Mouse (Mus musculus): ENCODE results near the gene Gm6509. TPM values are rescaled to one million over a fixed set of nuclear protein-coding genes. Genes with fewer than 3 reads are reported as not detected.

The Gm6509 gene
- polyA plus RNA-seq (2012; rRNA removed): not detected in 2 replicates

DNA sequence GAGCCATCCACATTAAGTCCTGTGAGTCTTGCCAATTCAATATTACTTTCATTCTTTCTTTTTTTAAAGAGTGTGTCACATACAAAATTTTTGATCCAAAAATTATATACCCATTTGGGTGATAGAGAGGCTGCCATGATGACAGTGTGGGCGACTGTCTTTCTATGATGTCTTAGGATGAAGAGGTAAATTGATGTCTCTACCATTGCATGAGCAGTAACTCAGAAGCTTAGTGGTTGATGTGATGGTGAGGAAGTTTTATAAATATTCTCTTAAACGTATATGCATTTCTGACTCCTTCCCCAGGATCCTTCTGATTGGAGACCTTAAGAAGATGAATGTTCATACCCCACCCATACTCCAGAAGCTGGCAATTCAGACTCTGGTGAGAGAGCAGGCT, at the start of gene Gm6509:
TSS of gene Gm6509 (plus strand) at position 301 of the 400 bp plus-strand sequence.

DNA sequence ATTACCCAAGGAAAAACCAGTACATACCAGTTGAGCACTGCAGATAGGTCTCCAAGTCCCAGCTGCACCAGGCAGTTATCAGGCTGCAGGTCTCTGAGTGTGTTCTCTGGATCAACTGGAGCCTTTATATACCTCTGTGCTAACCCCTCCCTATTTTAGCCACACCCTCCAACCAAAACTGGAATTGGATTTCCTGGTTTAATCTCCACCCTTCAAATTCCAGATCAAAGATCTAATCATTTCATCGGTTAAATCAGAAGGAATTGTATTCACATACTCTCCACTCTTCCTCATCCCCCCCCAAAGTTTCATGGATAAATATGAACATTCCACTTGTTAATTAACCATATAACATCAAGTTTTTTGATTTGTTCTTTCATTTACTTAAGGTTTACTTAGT, 7.5 kb upstream of the Gm6509 start, which contains the start of gene Gm3147:
TSS of gene Gm3147 (minus strand) at position 101 of the 400 bp plus-strand sequence.

DNA sequence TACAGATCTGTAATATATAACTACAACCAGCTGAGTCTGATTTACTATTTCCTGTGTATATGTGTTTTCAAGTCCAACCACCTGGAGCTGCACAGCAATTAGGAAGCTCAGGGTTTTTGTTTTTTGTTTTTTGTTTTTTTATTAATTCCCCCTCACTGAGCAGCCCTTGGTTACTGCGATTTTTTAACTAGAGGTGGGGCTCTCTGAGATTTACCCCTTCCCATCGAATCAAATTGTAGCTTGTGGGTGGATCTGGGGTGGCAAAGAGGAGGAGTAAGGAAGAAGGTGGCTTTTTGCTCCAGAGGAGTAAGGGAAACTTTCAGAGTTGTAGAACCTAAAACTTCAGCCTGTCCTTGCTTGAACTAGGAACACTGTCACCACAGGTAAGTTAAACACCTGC, 24.3 kb downstream of the Gm6509 start, which contains the start of gene Gm6205:
TSS of gene Gm6205 (plus strand) at position 301 of the 400 bp plus-strand sequence.

Other genes with a start within 250 kb of the Gm6509 start
- not detected in 2 replicates for gene Gm7682, start 178.2 kb upstream of the Gm6509 start, polyA plus RNA-seq (2012; rRNA removed)
- not detected in 2 replicates for gene Gm3139, start 97.7 kb upstream of the Gm6509 start, polyA plus RNA-seq (2012; rRNA removed)
- gene Gm3147, start 7.6 kb upstream of the Gm6509 start, polyA plus RNA-seq (2012; rRNA removed): not detected in 2 replicates
- gene Gm6205, start 24.4 kb downstream of the Gm6509 start, polyA plus RNA-seq (2012; rRNA removed): not detected in 2 replicates
- not detected in 2 replicates for gene Gm3183, start 241.5 kb downstream of the Gm6509 start, polyA plus RNA-seq (2012; rRNA removed)